Mouse (Mus musculus) left cerebral cortex, postnatal 36 days (tissue): ENCODE data around the gene Spns2. TPM values are rescaled to one million over a fixed set of nuclear protein-coding genes. Genes with fewer than 3 reads are reported as not detected.
A peak's percentile ranks its signal among the peaks of the same experiment; 100 is the strongest.

Source experiments
- DNase-seq, 2 experiments: peaks; one replicate each; pipeline ENCODE4 v3.0.0; 2021 to 2022; ENCODE audit warnings: low spot score in 2 of 2, mixed read lengths in 1 of 2
- intact Hi-C: fragments of 180-260 bp; cut with DNase I; formaldehyde crosslinking; loops from one replicate; pipeline ENCODE4 v1.15.1; 2025
- total RNA-seq, 2 experiments: library from RNA; stranded (reverse); gene quantifications; 2 replicates each; pipeline ENCODE4 v1.2.3; 2021

Gene Spns2
- total RNA-seq, 2 experiments from 2014 or later = 53.6 to 69.9 TPM

- DNase-seq = no peak
- intact Hi-C loops = no loop called here
These were observed 70.7 kb downstream of the Spns2 start for GRCm38 (mm10) chr11:72419006-72419405.

- DNase-seq = no peak
- intact Hi-C loops = no loop called here
These were observed 71.5 kb downstream of the Spns2 start for GRCm38 (mm10) chr11:72418227-72418626.

- intact Hi-C loops = no loop called here
These were observed 72.3 kb downstream of the Spns2 start for GRCm38 (mm10) chr11:72417376-72417775.

GRCm38 (mm10) chr11:72416666-72417065, 73.0 kb downstream of the Spns2 start:
- no peak for DNase-seq
- intact Hi-C loops = no loop called here

More at GRCm38 (mm10) chr11:72417376-72417775, 72.3 kb downstream of the Spns2 start:
- DNase-seq = no peak

GRCm38 (mm10) chr11:72415155-72415554, 74.5 kb downstream of the Spns2 start:
- intact Hi-C loops = no loop called here
- DNase-seq = no peak

- intact Hi-C loops = no loop called here
- no peak for DNase-seq
These were observed 76.0 kb downstream of the Spns2 start for GRCm38 (mm10) chr11:72413601-72414190.

GRCm38 (mm10) chr11:72413016-72413415, 76.7 kb downstream of the Spns2 start:
- no peak for DNase-seq
- intact Hi-C loops = no loop called here

- DNase-seq = no peak
- intact Hi-C loops = no loop called here
These were observed 77.8 kb downstream of the Spns2 start for GRCm38 (mm10) chr11:72411945-72412344.

- DNase-seq = peak; percentile 21 to 36
- intact Hi-C loops = no loop called here
These were observed 78.4 kb downstream of the Spns2 start, which contains the start of gene Smtnl2 for GRCm38 (mm10) chr11:72411093-72411921. TSS of gene Smtnl2 (minus strand) at chr11:72411713.

- intact Hi-C loops = no loop called here
- no peak for DNase-seq
These were observed 79.1 kb downstream of the Spns2 start for GRCm38 (mm10) chr11:72410521-72411092.

GRCm38 (mm10) chr11:72409649-72410385, 79.9 kb downstream of the Spns2 start:
- intact Hi-C loops = no loop called here
- no peak for DNase-seq

- no peak for DNase-seq
- intact Hi-C loops = no loop called here
These were observed 81.1 kb downstream of the Spns2 start for GRCm38 (mm10) chr11:72408451-72409170.

GRCm38 (mm10) chr11:72407574-72407973, 82.1 kb downstream of the Spns2 start:
- intact Hi-C loops = no loop called here
- DNase-seq = no peak

GRCm38 (mm10) chr11:72407081-72407480, 82.6 kb downstream of the Spns2 start:
- intact Hi-C loops = no loop called here
- DNase-seq = no peak

- intact Hi-C loops = no loop called here
- DNase-seq = no peak
These were observed 83.5 kb downstream of the Spns2 start for GRCm38 (mm10) chr11:72406079-72406675.

- DNase-seq = no peak
- intact Hi-C loops = no loop called here
These were observed 84.2 kb downstream of the Spns2 start for GRCm38 (mm10) chr11:72405532-72405931.

GRCm38 (mm10) chr11:72402969-72403368, 86.7 kb downstream of the Spns2 start:
- no peak for DNase-seq
- intact Hi-C loops = no loop called here

- no peak for DNase-seq
- intact Hi-C loops = no loop called here
These were observed 87.7 kb downstream of the Spns2 start for GRCm38 (mm10) chr11:72402017-72402416.
